Mouse (Mus musculus): ENCODE measurements around the gene Gm17190. TPM values are rescaled to one million over a fixed set of nuclear protein-coding genes. Genes with fewer than 3 reads are reported as not detected.

Gm17190 gene
- polyA plus RNA-seq, 1 experiment from 2014 or later, result not detected

DNA sequence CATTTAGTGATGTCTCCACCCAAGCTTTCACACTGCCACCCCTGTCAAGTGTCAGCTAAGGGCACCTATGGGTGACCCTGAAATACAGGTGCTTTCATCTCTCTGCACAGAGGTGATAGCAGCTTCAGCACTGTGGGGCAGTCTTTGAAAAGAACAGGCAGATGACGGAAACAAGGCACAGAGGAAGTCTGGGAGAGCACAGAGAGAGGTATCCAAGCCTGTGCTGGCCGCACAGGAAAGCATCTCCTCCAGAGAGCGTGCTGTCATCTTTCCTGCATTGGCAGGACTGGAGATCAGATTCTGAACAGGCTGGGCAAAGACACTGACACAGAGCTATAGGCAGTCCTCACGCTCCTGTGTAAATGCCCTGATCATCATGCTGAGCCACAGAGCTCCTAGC, 9.1 kb downstream of the Gm17190 start:
- ATAC-seq (replicated peaks; ENCODE audit: low FRiP score, low TSS enrichment, low read depth) (no peak), DNase-seq (ENCODE audit: low spot score) (no peak)
- no peak overlapping the region for H3K9ac ChIP-seq (ENCODE audit: low read length)
- H3K4me1 ChIP-seq (replicated peaks; ENCODE audit: control insufficient read depth, insufficient read depth, low read length), result no peaks in the 10 kb centered on the region
- no peaks in the 10 kb centered on the region for H3K36me3 ChIP-seq (ENCODE audit: control insufficient read depth, insufficient read depth, low read length)
- H3K27ac ChIP-seq (ENCODE audit: low read depth), result no peak overlapping the region
- no peaks in the 10 kb centered on the region for H3K9me3 ChIP-seq (ENCODE audit: control insufficient read depth, low read length)
- no peak overlapping the region for H3K4me3 ChIP-seq (ENCODE audit: low read depth, low read length)
- no peaks in the 10 kb centered on the region for H3K27me3 ChIP-seq (replicated peaks; ENCODE audit: control insufficient read depth, insufficient read depth, low read length)
- H3K4me2 ChIP-seq (ENCODE audit: low read length), result no peak overlapping the region
- 64% methylated on average over 4 of the region's 4 CpGs for WGBS

DNA sequence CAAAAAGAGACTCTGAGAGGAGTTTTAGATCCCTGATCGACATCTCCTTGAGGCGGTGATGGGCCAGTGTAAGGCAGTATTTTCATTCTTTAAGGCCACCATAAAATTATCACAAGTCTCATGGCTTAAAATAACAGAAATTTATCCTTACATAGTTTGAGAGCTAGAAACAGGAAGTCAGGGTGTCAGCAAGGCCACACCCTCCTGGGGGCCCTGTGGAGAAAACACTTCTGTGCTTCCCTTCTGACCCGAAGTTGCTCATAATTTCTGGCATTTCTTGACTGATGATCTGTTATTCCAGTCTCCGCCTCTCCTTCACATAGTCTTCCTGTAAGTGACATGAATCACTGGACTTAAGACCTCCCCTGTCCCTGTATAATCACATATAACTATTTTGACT, 24.5 kb downstream of the Gm17190 start:
- no peak for DNase-seq (ENCODE audit: low spot score)
- H3K36me3 ChIP-seq (ENCODE audit: control insufficient read depth, insufficient read depth, low read length), result no peaks in the 10 kb centered on the region
- no peaks in the 10 kb centered on the region for H3K9me3 ChIP-seq (ENCODE audit: control insufficient read depth, low read length)
- no peak overlapping the region for H3K9ac ChIP-seq (ENCODE audit: low read length)
- 62% methylated on average over 4 of the region's 4 CpGs for WGBS
- ATAC-seq (replicated peaks; ENCODE audit: low FRiP score, low TSS enrichment, low read depth), result no peak
- H3K27ac ChIP-seq (ENCODE audit: low read depth), result no peak overlapping the region
- no peak overlapping the region for H3K4me3 ChIP-seq (ENCODE audit: low read depth, low read length)
- H3K4me2 ChIP-seq (ENCODE audit: low read length), result no peak overlapping the region
- no peaks in the 10 kb centered on the region for H3K4me1 ChIP-seq (replicated peaks; ENCODE audit: control insufficient read depth, insufficient read depth, low read length)
- no peaks in the 10 kb centered on the region for H3K27me3 ChIP-seq (replicated peaks; ENCODE audit: control insufficient read depth, insufficient read depth, low read length)

DNA sequence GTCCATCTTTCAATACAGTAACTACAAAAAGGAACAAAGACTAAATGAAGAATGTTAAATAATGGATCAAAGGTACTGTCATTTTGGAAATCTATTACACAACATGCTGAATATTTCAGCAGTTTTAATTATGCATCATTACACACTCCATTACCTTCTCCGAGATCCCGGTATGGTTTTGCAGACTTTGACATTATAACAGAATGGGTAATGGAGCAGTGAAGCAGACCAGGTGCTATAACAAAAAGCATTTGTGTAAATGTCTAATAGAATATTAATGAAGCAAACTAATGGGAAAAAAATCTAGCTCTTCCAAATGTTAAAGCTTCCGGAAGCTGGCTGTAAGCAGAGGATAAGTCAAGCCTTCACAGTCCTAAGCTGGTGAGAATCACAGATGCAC, 28.9 kb downstream of the Gm17190 start:
- Histone ChIP-seq H3K27ac (ENCODE audit: low read depth) (no peak overlapping the region), H3K9me3 (ENCODE audit: control insufficient read depth, low read length) (no peaks in the 10 kb centered on the region), H3K36me3 (ENCODE audit: control insufficient read depth, insufficient read depth, low read length) (no peaks in the 10 kb centered on the region), H3K4me1 (replicated peaks; ENCODE audit: control insufficient read depth, insufficient read depth, low read length) (no peaks in the 10 kb centered on the region), H3K27me3 (replicated peaks; ENCODE audit: control insufficient read depth, insufficient read depth, low read length) (no peaks in the 10 kb centered on the region), H3K9ac (ENCODE audit: low read length) (no peak overlapping the region), H3K4me3 (ENCODE audit: low read depth, low read length) (no peak overlapping the region), H3K4me2 (ENCODE audit: low read length) (no peak overlapping the region)
- 86% methylated on average over 3 of the region's 3 CpGs for WGBS
- ATAC-seq (replicated peaks; ENCODE audit: low FRiP score, low TSS enrichment, low read depth), result no peak
- DNase-seq (ENCODE audit: low spot score), result no peak

DNA sequence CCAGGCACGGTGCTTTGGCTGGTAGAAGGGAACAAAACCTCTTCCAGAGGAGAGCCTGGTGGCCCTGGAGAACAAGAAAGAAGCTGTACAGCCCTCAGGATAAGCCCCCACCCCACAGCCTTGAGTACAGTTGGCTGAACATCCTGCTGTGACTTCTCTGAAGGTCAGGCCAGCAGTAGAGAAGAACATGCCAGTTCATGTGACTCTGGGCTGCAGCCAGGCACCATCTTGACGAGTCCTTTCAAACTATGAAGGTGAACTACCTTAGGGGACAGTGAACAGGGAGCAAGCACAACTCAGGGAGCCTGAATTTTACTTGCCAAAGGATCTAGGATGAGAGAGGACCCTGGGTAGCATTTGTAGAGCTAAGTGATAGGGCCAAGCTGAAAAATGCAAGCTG, 30.9 kb downstream of the Gm17190 start:
- no peak for DNase-seq (ENCODE audit: low spot score)
- no peak overlapping the region for H3K4me2 ChIP-seq (ENCODE audit: low read length)
- H3K27me3 ChIP-seq (replicated peaks; ENCODE audit: control insufficient read depth, insufficient read depth, low read length), result no peaks in the 10 kb centered on the region
- no peaks in the 10 kb centered on the region for H3K9me3 ChIP-seq (ENCODE audit: control insufficient read depth, low read length)
- H3K9ac ChIP-seq (ENCODE audit: low read length), result no peak overlapping the region
- H3K36me3 ChIP-seq (ENCODE audit: control insufficient read depth, insufficient read depth, low read length), result no peaks in the 10 kb centered on the region
- no peak overlapping the region for H3K4me3 ChIP-seq (ENCODE audit: low read depth, low read length)
- H3K27ac ChIP-seq (ENCODE audit: low read depth), result no peak overlapping the region
- ATAC-seq (replicated peaks; ENCODE audit: low FRiP score, low TSS enrichment, low read depth), result no peak
- H3K4me1 ChIP-seq (replicated peaks; ENCODE audit: control insufficient read depth, insufficient read depth, low read length), result no peaks in the 10 kb centered on the region
- WGBS, result 67% methylated on average over 2 of the region's 2 CpGs

DNA sequence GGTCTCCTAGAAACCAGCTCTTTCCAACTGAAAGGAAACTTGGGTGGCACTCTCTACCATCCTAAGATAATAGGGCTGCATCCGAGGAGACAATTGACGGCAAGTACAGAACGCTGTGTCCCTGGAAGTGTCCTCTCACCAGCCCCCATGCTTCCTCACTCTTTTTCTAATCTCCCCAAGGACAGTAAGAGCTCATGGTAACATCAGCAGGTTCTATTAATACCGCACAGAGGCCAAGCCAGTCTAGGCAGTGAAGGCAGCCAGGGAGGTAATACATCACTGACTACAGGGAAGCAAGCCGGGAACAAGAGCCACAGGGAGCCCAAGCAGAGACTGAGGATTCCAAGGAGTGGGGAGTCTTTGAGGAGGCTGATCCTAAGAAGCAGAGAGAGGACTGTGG, 43.2 kb downstream of the Gm17190 start:
- DNase-seq (ENCODE audit: low spot score) (no peak), ATAC-seq (replicated peaks; ENCODE audit: low FRiP score, low TSS enrichment, low read depth) (no peak)
- 70% methylated on average over 5 of the region's 5 CpGs for WGBS
- peaks cover 26% of the 10 kb centered on the region for H3K27me3 ChIP-seq (replicated peaks; ENCODE audit: control insufficient read depth, insufficient read depth, low read length)
- H3K27ac ChIP-seq (ENCODE audit: low read depth), result no peak overlapping the region
- no peaks in the 10 kb centered on the region for H3K36me3 ChIP-seq (ENCODE audit: control insufficient read depth, insufficient read depth, low read length)
- H3K9ac ChIP-seq (ENCODE audit: low read length), result no peak overlapping the region
- H3K4me1 ChIP-seq (replicated peaks; ENCODE audit: control insufficient read depth, insufficient read depth, low read length), result no peaks in the 10 kb centered on the region
- no peaks in the 10 kb centered on the region for H3K9me3 ChIP-seq (ENCODE audit: control insufficient read depth, low read length)
- no peak overlapping the region for H3K4me3 ChIP-seq (ENCODE audit: low read depth, low read length)
- no peak overlapping the region for H3K4me2 ChIP-seq (ENCODE audit: low read length)

DNA sequence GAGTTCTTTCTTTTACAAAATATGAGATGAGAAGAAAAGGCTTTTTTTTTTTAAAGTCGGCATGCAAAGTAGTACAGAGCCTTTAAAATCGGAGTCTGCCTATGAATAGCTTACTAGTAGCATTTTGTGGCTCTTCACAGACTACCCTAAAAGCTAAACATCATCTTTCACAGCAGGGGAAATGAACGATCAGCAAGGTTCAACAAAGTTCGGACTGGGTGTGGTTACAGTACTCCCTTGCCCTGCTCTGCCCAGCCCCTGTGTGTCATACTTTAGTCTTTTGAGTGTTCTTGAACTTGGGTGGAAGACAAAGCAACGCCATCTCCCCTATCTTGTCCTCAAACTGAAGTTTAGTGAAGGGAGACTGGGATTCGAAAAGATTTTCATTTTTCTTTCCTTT, 44.8 kb downstream of the Gm17190 start:
- WGBS, result 67% methylated on average over 6 of the region's 6 CpGs
- DNase-seq (ENCODE audit: low spot score) (no peak), ATAC-seq (replicated peaks; ENCODE audit: low FRiP score, low TSS enrichment, low read depth) (no peak)
- no peak overlapping the region for H3K4me3 ChIP-seq (ENCODE audit: low read depth, low read length)
- H3K27me3 ChIP-seq (replicated peaks; ENCODE audit: control insufficient read depth, insufficient read depth, low read length), result peaks cover 43% of the 10 kb centered on the region
- H3K27ac ChIP-seq (ENCODE audit: low read depth), result no peak overlapping the region
- no peaks in the 10 kb centered on the region for H3K9me3 ChIP-seq (ENCODE audit: control insufficient read depth, low read length)
- no peaks in the 10 kb centered on the region; the same call in 1 of the 2 replicates for H3K4me1 ChIP-seq (replicated peaks; ENCODE audit: control insufficient read depth, insufficient read depth, low read length)
- H3K4me2 ChIP-seq (ENCODE audit: low read length), result no peak overlapping the region
- no peak overlapping the region for H3K9ac ChIP-seq (ENCODE audit: low read length)
- H3K36me3 ChIP-seq (ENCODE audit: control insufficient read depth, insufficient read depth, low read length), result no peaks in the 10 kb centered on the region

DNA sequence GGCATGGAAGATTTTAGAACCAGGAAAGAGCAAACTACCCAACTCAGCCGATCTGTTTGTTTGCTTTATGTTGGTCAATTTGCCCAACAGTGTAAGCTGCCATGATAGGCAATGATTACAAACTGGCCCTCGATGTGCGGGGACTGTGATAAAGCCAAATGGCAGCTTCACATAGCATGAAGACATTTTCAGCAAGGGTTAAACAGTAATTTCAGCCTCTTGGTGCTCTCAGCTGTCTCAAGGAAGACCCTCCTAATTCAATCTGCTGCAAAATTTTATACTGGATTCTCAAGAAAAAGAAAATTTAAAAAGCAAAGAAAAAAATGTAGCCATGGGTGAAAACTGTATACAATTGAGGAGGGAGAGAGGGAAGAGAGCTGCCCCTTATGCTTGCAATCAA, 47.2 kb downstream of the Gm17190 start:
- 75% methylated on average over 3 of the region's 3 CpGs for WGBS
- H3K27me3 ChIP-seq (replicated peaks; ENCODE audit: control insufficient read depth, insufficient read depth, low read length), result peaks cover 67% of the 10 kb centered on the region
- peaks cover 5% of the 10 kb centered on the region for H3K4me1 ChIP-seq (replicated peaks; ENCODE audit: control insufficient read depth, insufficient read depth, low read length)
- H3K4me3 ChIP-seq (ENCODE audit: low read depth, low read length), result no peak overlapping the region
- H3K27ac ChIP-seq (ENCODE audit: low read depth), result no peak overlapping the region
- no peaks in the 10 kb centered on the region for H3K9me3 ChIP-seq (ENCODE audit: control insufficient read depth, low read length)
- DNase-seq (ENCODE audit: low spot score) (no peak), ATAC-seq (replicated peaks; ENCODE audit: low FRiP score, low TSS enrichment, low read depth) (no peak)
- no peak overlapping the region for H3K9ac ChIP-seq (ENCODE audit: low read length)
- no peaks in the 10 kb centered on the region for H3K36me3 ChIP-seq (ENCODE audit: control insufficient read depth, insufficient read depth, low read length)
- no peak overlapping the region for H3K4me2 ChIP-seq (ENCODE audit: low read length)

DNA sequence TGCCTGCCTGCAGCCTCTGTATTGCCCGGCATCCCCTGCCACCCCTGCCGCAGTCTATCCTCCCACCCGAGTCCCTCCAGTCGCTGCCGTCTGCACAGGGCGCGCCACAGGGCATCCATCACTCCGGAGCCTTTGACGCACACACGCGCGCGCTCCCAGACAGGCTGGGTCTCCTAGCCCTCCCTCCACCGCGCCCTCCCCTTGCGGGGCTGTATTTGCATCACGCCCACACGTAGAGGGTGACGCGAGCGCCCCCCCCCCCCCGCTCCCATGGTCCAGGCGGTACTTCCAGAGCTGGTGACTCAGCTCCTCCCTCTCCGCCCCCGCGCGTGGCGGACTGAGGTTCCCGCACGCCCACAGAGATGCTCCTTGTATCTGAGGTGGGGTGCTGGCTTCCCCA, 49.2 kb downstream of the Gm17190 start:
- Histone ChIP-seq H3K4me1 (replicated peaks; ENCODE audit: control insufficient read depth, insufficient read depth, low read length) (peaks cover 5% of the 10 kb centered on the region), H3K9ac (ENCODE audit: low read length) (no peak overlapping the region), H3K4me2 (ENCODE audit: low read length) (peak overlapping the region; percentile 95), H3K27me3 (replicated peaks; ENCODE audit: control insufficient read depth, insufficient read depth, low read length) (peaks cover 85% of the 10 kb centered on the region), H3K9me3 (ENCODE audit: control insufficient read depth, low read length) (no peaks in the 10 kb centered on the region), H3K4me3 (ENCODE audit: low read depth, low read length) (peak overlapping the region; percentile 47), H3K36me3 (ENCODE audit: control insufficient read depth, insufficient read depth, low read length) (no peaks in the 10 kb centered on the region), H3K27ac (ENCODE audit: low read depth) (no peak overlapping the region)
- ATAC-seq (replicated peaks; ENCODE audit: low FRiP score, low TSS enrichment, low read depth), result peak; percentile 42; the same call in 1 of the 2 replicates
- under 1% methylated on average over 27 of the region's 30 CpGs for WGBS
- DNase-seq (ENCODE audit: low spot score), result peak; percentile 70

DNA sequence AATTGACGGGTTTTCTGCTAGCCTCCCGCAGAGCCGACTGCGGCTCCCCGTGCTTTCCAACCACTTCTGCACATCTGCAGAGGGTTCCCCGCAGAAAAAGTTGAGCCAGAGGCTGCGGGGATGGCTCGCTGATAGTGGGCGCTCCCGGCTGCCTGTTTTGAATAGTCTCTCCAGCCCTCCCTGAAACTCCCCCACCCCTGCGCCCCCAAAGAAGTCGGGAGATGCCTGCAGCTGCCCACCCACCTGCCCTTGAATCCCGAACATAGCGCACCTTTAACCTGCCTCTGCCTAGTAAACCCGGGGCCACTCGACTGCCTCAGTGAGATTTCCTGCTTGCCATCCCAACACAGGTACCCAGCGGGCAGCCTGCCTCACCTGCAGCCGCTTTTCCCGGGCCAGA, 50.1 kb downstream of the Gm17190 start:
- Histone ChIP-seq H3K4me3 (ENCODE audit: low read depth, low read length) (peak overlapping the region; percentile 47), H3K27ac (ENCODE audit: low read depth) (no peak overlapping the region), H3K36me3 (ENCODE audit: control insufficient read depth, insufficient read depth, low read length) (no peaks in the 10 kb centered on the region), H3K4me1 (replicated peaks; ENCODE audit: control insufficient read depth, insufficient read depth, low read length) (peaks cover 5% of the 10 kb centered on the region), H3K9me3 (ENCODE audit: control insufficient read depth, low read length) (no peaks in the 10 kb centered on the region), H3K4me2 (ENCODE audit: low read length) (peak overlapping the region; percentile 95), H3K27me3 (replicated peaks; ENCODE audit: control insufficient read depth, insufficient read depth, low read length) (peaks cover 82% of the 10 kb centered on the region), H3K9ac (ENCODE audit: low read length) (peak overlapping the region; percentile 10; the same call in 1 of the 2 replicates)
- ATAC-seq (replicated peaks; ENCODE audit: low FRiP score, low TSS enrichment, low read depth) (0 out of 2 replicates have a peak, but pooled peaks have one; percentile 28), DNase-seq (ENCODE audit: low spot score) (no peak)
- under 1% methylated on average over 19 of the region's 19 CpGs for WGBS
